Mouse (Mus musculus): Measurements from ENCODE around the gene Jak2. TPM values are rescaled to one million over a fixed set of nuclear protein-coding genes. Genes with fewer than 3 reads are reported as not detected.

The Jak2 gene
- total RNA-seq, 1 experiment from 2014 or later: 66.3 TPM

GRCm38 (mm10) chr19:29334068-29334745 lies 82.6 kb downstream of the Jak2 start, which contains the start of gene Rln1:
Rln1 (minus strand) TSS chr19:29334670.
- ATAC-seq (replicated peaks in 1 of 2; ENCODE audit: insufficient read depth in 1 of 2, low FRiP score in 2 of 2, low TSS enrichment in 1 of 2, low read depth in 1 of 2, poor library complexity in 2 of 2, severe bottlenecking in 2 of 2): no peak

DNA sequence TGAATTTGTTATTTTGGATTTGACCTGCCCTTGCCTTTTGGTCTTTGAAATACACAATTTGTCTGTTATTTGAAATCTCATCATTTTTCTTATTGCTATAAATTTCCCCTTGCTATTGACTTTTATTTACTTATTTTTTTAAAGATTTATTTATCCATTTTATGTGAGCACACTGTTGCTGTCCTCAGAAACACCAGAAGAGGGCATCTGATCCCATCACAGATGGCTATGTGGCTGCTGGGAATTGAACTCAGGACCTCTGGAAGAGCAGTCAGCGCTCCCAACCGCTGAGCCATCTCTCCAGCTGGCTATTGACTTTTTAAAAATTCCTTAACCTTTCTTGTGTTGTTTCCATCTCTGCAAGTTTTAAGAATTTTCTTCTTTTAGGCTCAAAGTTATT lies 85.0 kb downstream of the Jak2 start:
- no peak for ATAC-seq (replicated peaks in 1 of 2; ENCODE audit: insufficient read depth in 1 of 2, low FRiP score in 2 of 2, low TSS enrichment in 1 of 2, low read depth in 1 of 2, poor library complexity in 2 of 2, severe bottlenecking in 2 of 2)

- no peak for ATAC-seq (replicated peaks in 1 of 2; ENCODE audit: insufficient read depth in 1 of 2, low FRiP score in 2 of 2, low TSS enrichment in 1 of 2, low read depth in 1 of 2, poor library complexity in 2 of 2, severe bottlenecking in 2 of 2)
Measured at GRCm38 (mm10) chr19:29341029-29341428, 89.4 kb downstream of the Jak2 start.

DNA sequence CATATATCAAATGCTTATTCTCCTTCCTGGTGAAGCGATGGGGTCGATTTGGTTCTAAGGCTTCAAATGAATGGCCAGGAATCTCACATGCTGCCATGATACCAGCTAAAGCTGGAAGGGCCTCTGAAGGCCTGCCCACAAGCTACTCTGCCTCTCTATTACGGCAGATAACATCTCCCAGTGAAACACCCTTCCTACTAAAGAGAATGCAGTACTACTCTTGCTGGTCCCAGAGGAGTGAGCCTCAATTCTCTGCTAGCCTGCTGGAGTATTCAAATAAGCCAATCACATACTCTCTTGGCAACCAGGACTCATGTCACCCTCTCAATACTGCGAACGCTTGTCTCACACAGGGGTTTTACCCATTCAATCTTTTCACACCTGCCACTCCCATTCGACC lies 90.7 kb downstream of the Jak2 start:
- ATAC-seq (replicated peaks in 1 of 2; ENCODE audit: insufficient read depth in 1 of 2, low FRiP score in 2 of 2, low TSS enrichment in 1 of 2, low read depth in 1 of 2, poor library complexity in 2 of 2, severe bottlenecking in 2 of 2): no peak

DNA sequence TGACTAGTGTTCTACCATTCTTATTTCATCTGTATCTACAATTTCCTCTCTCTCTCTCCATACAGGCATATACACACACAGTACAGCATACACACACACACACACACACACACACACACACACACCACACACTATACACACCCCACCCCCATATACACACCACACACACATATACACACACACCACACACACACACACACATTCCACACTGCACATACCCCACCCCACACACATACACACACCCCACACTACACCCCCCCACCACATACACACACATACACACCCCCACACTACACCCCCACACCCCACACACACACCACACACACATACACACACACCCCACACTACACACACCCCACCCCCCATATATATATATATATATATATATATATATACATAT lies 93.2 kb downstream of the Jak2 start:
- ATAC-seq (replicated peaks in 1 of 2; ENCODE audit: insufficient read depth in 1 of 2, low FRiP score in 2 of 2, low TSS enrichment in 1 of 2, low read depth in 1 of 2, poor library complexity in 2 of 2, severe bottlenecking in 2 of 2): no peak

DNA sequence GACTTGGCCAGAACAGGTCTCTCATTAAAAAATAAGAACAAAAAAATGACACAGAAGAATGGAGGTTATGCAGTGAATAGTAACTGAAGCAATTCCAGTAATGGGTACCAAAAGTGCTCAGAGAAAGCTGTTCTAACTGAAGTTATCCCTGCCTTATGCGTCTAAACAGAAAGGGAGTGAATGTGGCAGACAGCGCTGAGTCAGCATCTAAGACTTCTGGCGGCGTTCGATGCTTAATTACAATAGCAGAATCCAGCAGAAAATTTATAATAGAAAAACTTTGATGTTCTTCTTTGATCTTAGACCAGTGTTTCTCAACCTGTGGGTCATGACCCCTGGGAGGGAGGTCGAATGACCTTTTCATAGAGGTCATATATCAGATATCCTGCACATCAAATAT lies 94.0 kb downstream of the Jak2 start:
- no peak for ATAC-seq (replicated peaks in 1 of 2; ENCODE audit: insufficient read depth in 1 of 2, low FRiP score in 2 of 2, low TSS enrichment in 1 of 2, low read depth in 1 of 2, poor library complexity in 2 of 2, severe bottlenecking in 2 of 2)

- ATAC-seq (replicated peaks in 1 of 2; ENCODE audit: insufficient read depth in 1 of 2, low FRiP score in 2 of 2, low TSS enrichment in 1 of 2, low read depth in 1 of 2, poor library complexity in 2 of 2, severe bottlenecking in 2 of 2): no peak
Measured at GRCm38 (mm10) chr19:29350991-29351390, 99.4 kb downstream of the Jak2 start.

GRCm38 (mm10) chr19:29354895-29355877 lies 103.6 kb downstream of the Jak2 start:
- peak; percentile 85 to 89 for ATAC-seq (replicated peaks in 1 of 2; ENCODE audit: insufficient read depth in 1 of 2, low FRiP score in 2 of 2, low TSS enrichment in 1 of 2, low read depth in 1 of 2, poor library complexity in 2 of 2, severe bottlenecking in 2 of 2)

- ATAC-seq (replicated peaks in 1 of 2; ENCODE audit: insufficient read depth in 1 of 2, low FRiP score in 2 of 2, low TSS enrichment in 1 of 2, low read depth in 1 of 2, poor library complexity in 2 of 2, severe bottlenecking in 2 of 2): no peak
Measured at GRCm38 (mm10) chr19:29356281-29356680, 104.7 kb downstream of the Jak2 start.

DNA sequence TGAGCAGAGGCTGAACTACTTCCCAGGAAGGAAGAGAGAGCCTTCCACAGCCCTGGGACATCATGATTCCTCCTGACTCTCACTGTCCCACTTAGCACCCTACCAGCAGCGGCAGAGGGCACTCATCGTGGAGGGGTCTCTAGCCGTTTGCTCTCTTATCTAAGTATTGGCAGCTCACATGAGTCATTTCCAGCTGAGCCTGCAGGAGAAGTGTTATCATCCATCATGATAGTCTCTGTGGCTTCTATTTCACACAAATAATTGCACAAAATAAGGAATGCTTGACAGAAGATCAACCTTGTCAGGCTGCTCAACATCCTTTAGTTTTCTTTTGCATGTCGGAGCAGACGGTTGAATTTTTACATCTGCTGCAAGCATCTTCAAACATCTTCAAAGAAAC lies 108.6 kb downstream of the Jak2 start:
- ATAC-seq (replicated peaks in 1 of 2; ENCODE audit: insufficient read depth in 1 of 2, low FRiP score in 2 of 2, low TSS enrichment in 1 of 2, low read depth in 1 of 2, poor library complexity in 2 of 2, severe bottlenecking in 2 of 2): no peak

- ATAC-seq (replicated peaks in 1 of 2; ENCODE audit: insufficient read depth in 1 of 2, low FRiP score in 2 of 2, low TSS enrichment in 1 of 2, low read depth in 1 of 2, poor library complexity in 2 of 2, severe bottlenecking in 2 of 2): peak; percentile 97 to 98
Measured at GRCm38 (mm10) chr19:29361468-29362130, 110.0 kb downstream of the Jak2 start.

DNA sequence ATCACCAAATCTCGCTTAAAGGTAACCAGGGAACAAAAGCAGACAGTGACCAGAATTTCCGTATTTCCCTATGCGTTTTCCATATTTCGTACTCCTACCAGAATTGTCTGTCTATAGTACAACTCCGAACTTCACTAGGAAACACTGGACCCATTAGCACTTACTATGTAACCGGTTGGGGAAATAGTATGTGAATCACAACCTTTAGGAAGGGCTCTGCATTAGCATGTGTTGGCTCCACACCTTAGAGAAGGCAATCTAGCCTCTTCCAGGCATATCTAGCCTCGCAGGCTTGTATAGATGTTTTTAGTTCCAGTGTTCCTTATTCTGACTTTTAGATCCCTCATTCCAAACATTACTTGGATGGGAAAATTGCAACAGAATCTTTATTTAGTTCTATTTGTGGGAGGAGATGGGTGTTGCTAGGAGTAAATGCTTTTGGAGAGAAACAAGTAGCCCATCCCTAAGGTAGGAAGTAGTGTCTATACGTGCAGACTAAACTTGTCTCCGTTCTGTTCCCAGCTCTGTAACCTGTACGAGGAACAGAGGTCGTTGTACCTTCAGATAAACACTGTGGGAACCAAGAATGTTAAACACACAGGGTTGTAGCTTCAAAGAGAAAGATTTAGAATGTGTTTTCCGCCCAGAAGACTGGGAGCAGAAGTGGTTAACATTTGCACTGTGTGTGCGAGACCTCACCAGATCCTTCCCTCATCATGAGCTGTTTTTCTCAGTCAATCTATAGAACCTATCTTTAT lies 110.7 kb downstream of the Jak2 start:
- ATAC-seq (replicated peaks in 1 of 2; ENCODE audit: insufficient read depth in 1 of 2, low FRiP score in 2 of 2, low TSS enrichment in 1 of 2, low read depth in 1 of 2, poor library complexity in 2 of 2, severe bottlenecking in 2 of 2): no peak

Other genes with a start within 250 kb of the Jak2 start
- 32.7 and 45.0 TPM in 2 replicates for gene Ak3, start 203.9 kb upstream of the Jak2 start, total RNA-seq (2017)
- gene Rcl1, start 150.5 kb upstream of the Jak2 start, total RNA-seq (2017): 73.6 and 73.8 TPM in 2 replicates
- 17.9 and 36.0 TPM in 2 replicates for gene Insl6, start 73.5 kb downstream of the Jak2 start, total RNA-seq (2017)
- gene Rln1, start 82.8 kb downstream of the Jak2 start, total RNA-seq (2017): not detected in 2 replicates
- 156 and 165 TPM in 2 replicates for gene Plgrkt, start 115.6 kb downstream of the Jak2 start, total RNA-seq (2017)
- gene Cd274, start 115.6 kb downstream of the Jak2 start, total RNA-seq (2017): 22.1 and 22.7 TPM in 2 replicates
- gene Pdcd1lg2, start 159.1 kb downstream of the Jak2 start, total RNA-seq (2017): 5.7 and 5.8 TPM in 2 replicates